Mouse (Mus musculus) spleen, adult 2 months (tissue): ENCODE results near the gene Zbtb8b.

Source experiments
- CTCF ChIP-seq: fragments of 200-500 bp; IDR thresholded peaks from 2 replicates; pipeline ENCODE4 v1.5.1; 2011; ENCODE audit warnings: mild to moderate bottlenecking, inconsistent platforms; ENCODE audit not compliant: insufficient read depth, insufficient read length, insufficient replicate concordance; ENCODE audit errors: extremely low read depth
- POLR2A ChIP-seq: fragments of 200-500 bp; IDR thresholded peaks from 2 replicates; pipeline ENCODE4 v1.6.1; 2011; ENCODE audit warnings: low read depth, low read length, inconsistent platforms

DNA sequence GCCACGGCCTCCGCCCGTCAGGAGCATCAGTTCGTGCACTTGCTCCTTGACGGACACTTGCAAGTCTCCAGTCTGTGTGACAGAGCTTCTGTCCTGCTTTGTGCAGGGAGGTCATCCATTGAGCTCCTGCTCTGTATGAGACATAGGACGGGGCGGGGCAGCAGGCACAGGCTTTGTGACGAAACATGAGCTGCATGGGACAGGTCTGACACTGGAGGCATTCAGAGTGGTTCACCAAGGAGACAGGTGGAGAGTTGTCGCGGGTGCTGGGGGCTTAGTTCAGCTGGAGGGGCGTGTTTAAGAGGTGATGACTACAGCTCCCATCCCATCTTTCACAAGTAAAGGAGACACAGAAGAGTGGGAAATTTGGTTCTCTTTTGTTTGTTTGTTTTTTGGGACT lies 35.4 kb upstream of the Zbtb8b start:
- TF ChIP-seq POLR2A (no peak), CTCF (no peak)
